Mouse (Mus musculus): ENCODE measurements around the gene Cryga. TPM values are rescaled to one million over a fixed set of nuclear protein-coding genes. Genes with fewer than 3 reads are reported as not detected.
"Not testable (repeated sequence)": the region's sequence is repeated elsewhere in the genome, so short reads cannot be mapped to it uniquely, and the experiment has no call there.

The Cryga gene
- polyA plus RNA-seq, 1 experiment from 2014 or later: not detected

DNA sequence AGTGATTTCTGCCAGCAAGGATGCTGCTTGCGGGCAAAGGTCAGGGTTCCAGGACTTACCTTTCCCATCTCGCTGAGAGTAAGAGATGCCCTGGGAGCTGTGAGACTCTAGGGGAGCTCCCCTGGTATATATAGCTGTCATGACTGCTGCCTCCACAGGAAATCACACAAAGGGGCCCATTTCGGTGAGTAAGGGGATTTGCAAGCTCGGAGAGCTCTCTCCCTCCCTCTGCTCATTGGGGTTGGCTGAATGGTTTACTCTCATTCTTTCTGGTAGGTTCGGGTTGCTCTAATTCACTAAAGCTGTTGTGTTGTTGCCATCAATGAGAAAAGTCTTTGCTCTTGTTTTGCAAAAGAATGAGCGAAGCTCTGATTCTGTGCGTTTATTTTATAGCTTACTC lies 21.0 kb downstream of the Cryga start, which contains the start of gene Crygb:
TSS of gene Crygb (minus strand) at position 101 of the 400 bp plus-strand sequence.
- Histone ChIP-seq H3K9me3 (replicated peaks) (no peaks in the 10 kb centered on the region), H3K4me3 (replicated peaks) (no peak within 1 kb of the TSS), H3K27me3 (no peaks in the 10 kb centered on the region), H3K36me3 (no peaks in the 10 kb centered on the region), H3K4me2 (no peak within 1 kb of the TSS), H3K9ac (no peak within 1 kb of the TSS), H3K4me1 (no peaks in the 10 kb centered on the region), H3K27ac (no peak within 1 kb of the TSS)
- no peak for ATAC-seq (replicated peaks; ENCODE audit: low FRiP score)
- 31% methylated on average over 7 of the region's 7 CpGs for WGBS

- H3K9ac ChIP-seq: no peak overlapping the region
- H3K27ac ChIP-seq: no peak overlapping the region
- no peaks in the 10 kb centered on the region for H3K9me3 ChIP-seq (replicated peaks)
- no peaks in the 10 kb centered on the region for H3K36me3 ChIP-seq
- H3K4me3 ChIP-seq (replicated peaks): no peak overlapping the region
- H3K27me3 ChIP-seq: no peaks in the 10 kb centered on the region
- 20% methylated on average over 5 of the region's 5 CpGs for WGBS
- no peaks in the 10 kb centered on the region for H3K4me1 ChIP-seq
- H3K4me2 ChIP-seq: no peak overlapping the region
- no peak for ATAC-seq (replicated peaks; ENCODE audit: low FRiP score)
Observed at GRCm38 (mm10) chr1:65075607-65076006, 27.6 kb downstream of the Cryga start.

- Histone ChIP-seq H3K36me3 (no peaks in the 10 kb centered on the region), H3K4me1 (no peaks in the 10 kb centered on the region), H3K4me2 (no peak within 1 kb of the TSS), H3K27me3 (no peaks in the 10 kb centered on the region), H3K9me3 (replicated peaks) (no peaks in the 10 kb centered on the region), H3K9ac (no peak within 1 kb of the TSS), H3K4me3 (replicated peaks) (no peak within 1 kb of the TSS), H3K27ac (no peak within 1 kb of the TSS)
- WGBS: 82% methylated on average over 6 of the region's 6 CpGs
- ATAC-seq (replicated peaks; ENCODE audit: low FRiP score): no peak
Observed at GRCm38 (mm10) chr1:65073589-65073988, 29.6 kb downstream of the Cryga start, which contains the start of gene Crygc. TSS of gene Crygc (minus strand) at chr1:65073689.

DNA sequence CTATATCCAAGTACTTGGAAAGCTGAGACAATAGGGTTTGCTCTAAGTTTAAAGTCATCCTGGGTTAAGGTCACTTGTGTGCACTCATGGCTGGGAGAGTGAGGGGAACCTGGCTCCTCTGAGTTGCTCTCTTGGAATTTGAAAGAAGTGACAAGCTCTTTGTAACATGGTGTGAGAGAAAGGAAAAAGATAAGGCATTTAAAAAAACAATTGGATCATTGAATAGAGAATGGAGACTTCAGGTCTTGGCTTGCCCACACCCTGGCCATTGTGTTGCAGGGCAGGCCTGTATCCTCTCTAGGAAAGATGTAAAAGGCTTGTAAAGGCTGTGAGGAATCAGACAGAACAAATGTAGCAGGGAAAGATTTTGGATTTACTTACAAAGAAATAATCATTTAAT lies 35.3 kb downstream of the Cryga start:
- Histone ChIP-seq H3K4me3 (replicated peaks) (no peak overlapping the region), H3K36me3 (no peaks in the 10 kb centered on the region), H3K9ac (no peak overlapping the region), H3K27me3 (no peaks in the 10 kb centered on the region), H3K4me1 (no peaks in the 10 kb centered on the region), H3K4me2 (no peak overlapping the region), H3K27ac (no peak overlapping the region), H3K9me3 (replicated peaks) (no peaks in the 10 kb centered on the region)
- no peak for ATAC-seq (replicated peaks; ENCODE audit: low FRiP score)

DNA sequence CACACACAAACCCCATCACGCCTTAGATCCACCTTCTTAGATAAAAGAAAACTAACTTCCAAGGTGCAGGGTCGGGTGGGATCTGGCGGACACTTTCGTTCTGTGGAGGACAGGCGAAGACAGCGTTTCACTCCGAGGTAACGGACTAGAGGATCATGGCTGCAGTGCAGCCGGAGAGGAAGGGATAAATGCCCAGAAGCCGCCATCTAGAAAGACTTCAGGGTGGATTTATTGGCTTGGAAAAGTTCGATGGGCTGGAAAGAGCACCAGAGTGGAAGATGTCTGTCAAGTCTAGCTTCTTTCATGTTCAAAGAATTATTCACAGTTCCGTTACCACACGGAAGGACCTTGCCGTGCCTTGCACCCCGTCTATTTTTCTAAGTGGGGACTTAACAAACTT lies 39.0 kb downstream of the Cryga start:
- no peaks in the 10 kb centered on the region for H3K9me3 ChIP-seq (replicated peaks)
- H3K27me3 ChIP-seq: no peaks in the 10 kb centered on the region
- no peak for ATAC-seq (replicated peaks; ENCODE audit: low FRiP score)
- no peaks in the 10 kb centered on the region for H3K4me1 ChIP-seq
- H3K4me2 ChIP-seq: no peak overlapping the region
- no peak overlapping the region for H3K4me3 ChIP-seq (replicated peaks)
- no peaks in the 10 kb centered on the region for H3K36me3 ChIP-seq
- 52% methylated on average over 15 of the region's 15 CpGs for WGBS
- H3K9ac ChIP-seq: no peak overlapping the region
- no peak overlapping the region for H3K27ac ChIP-seq

- Histone ChIP-seq H3K4me1 (no peaks in the 10 kb centered on the region), H3K27me3 (no peaks in the 10 kb centered on the region), H3K36me3 (no peaks in the 10 kb centered on the region), H3K4me2 (no peak within 1 kb of the TSS), H3K9ac (no peak within 1 kb of the TSS), H3K4me3 (replicated peaks) (no peak within 1 kb of the TSS), H3K27ac (no peak within 1 kb of the TSS), H3K9me3 (replicated peaks) (no peaks in the 10 kb centered on the region)
- no peak for ATAC-seq (replicated peaks; ENCODE audit: low FRiP score)
- 84% methylated on average over 8 of the region's 8 CpGs for WGBS
Observed at GRCm38 (mm10) chr1:65063352-65063751, 39.8 kb downstream of the Cryga start, which contains the start of gene Crygd. TSS of gene Crygd (minus strand) at chr1:65063452.

- H3K4me2 ChIP-seq: no peak overlapping the region
- no peaks in the 10 kb centered on the region for H3K9me3 ChIP-seq (replicated peaks)
- no peak overlapping the region for H3K4me3 ChIP-seq (replicated peaks)
- H3K9ac ChIP-seq: no peak overlapping the region
- no peaks in the 10 kb centered on the region for H3K27me3 ChIP-seq
- ATAC-seq (replicated peaks; ENCODE audit: low FRiP score): no peak
- H3K27ac ChIP-seq: no peak overlapping the region
- 23% methylated on average over 2 of the region's 2 CpGs for WGBS
- peaks cover 12% of the 10 kb centered on the region; the same call in 1 of the 2 replicates for H3K4me1 ChIP-seq
- H3K36me3 ChIP-seq: no peaks in the 10 kb centered on the region
Observed at GRCm38 (mm10) chr1:65052140-65052539, 51.0 kb downstream of the Cryga start.

DNA sequence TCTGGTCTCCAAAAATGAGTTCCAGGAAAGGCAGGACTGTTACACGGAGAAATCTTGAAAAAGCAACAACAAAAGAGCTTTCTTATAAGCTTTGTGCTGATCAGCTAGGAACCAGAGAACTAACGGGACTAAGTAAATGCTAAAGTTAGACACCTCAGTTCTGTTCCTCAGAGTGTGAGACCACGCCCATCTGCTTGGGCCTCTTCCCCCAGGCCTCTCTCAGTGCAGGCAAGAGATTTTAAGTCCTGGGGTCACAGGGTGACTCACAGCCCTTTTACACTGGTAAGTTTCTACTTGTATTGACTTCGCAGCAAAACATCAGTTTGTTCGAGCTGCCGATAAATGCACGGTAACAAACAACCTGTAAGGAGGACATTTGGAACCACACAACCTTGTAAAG lies 51.5 kb downstream of the Cryga start:
- Histone ChIP-seq H3K4me2 (no peak overlapping the region), H3K27ac (no peak overlapping the region), H3K4me3 (replicated peaks) (no peak overlapping the region), H3K27me3 (no peaks in the 10 kb centered on the region), H3K9ac (no peak overlapping the region), H3K9me3 (replicated peaks) (no peaks in the 10 kb centered on the region), H3K36me3 (no peaks in the 10 kb centered on the region), H3K4me1 (peaks cover 12% of the 10 kb centered on the region; the same call in 1 of the 2 replicates)
- 60% methylated on average over 7 of the region's 7 CpGs for WGBS
- ATAC-seq (replicated peaks; ENCODE audit: low FRiP score): no peak

GRCm38 (mm10) chr1:65050952-65051351 lies 52.2 kb downstream of the Cryga start, which contains the start of gene Cryge:
TSS of gene Cryge (minus strand) at chr1:65051149.
- not testable (repeated sequence) for H3K36me3 ChIP-seq; H3K27ac ChIP-seq; H3K9ac ChIP-seq; H3K9me3 ChIP-seq (replicated peaks); H3K4me3 ChIP-seq (replicated peaks); ATAC-seq (replicated peaks; ENCODE audit: low FRiP score); H3K4me2 ChIP-seq; H3K27me3 ChIP-seq
- 62% methylated on average over 12 of the region's 12 CpGs for WGBS
- peaks cover 12% of the 10 kb centered on the region; the same call in 1 of the 2 replicates for H3K4me1 ChIP-seq

Other genes with a start within 250 kb of the Cryga start
- 6.8 and 7.8 TPM in 2 replicates for gene Plekhm3, start 146.5 kb downstream of the Cryga start, polyA plus RNA-seq (2015; fragmentation: Nextera tagmentation; extraction: Ambion mirVana)
- gene Akr1cl, start 70.6 kb downstream of the Cryga start, polyA plus RNA-seq (2015; fragmentation: Nextera tagmentation; extraction: Ambion mirVana): 1.5 and 5.6 TPM in 2 replicates
- gene Cryge, start 52.2 kb downstream of the Cryga start, polyA plus RNA-seq (2015; fragmentation: Nextera tagmentation; extraction: Ambion mirVana): 0.28 TPM in 1 of 2 replicates, not detected in the other
- not detected in 2 replicates for gene Crygd, start 39.9 kb downstream of the Cryga start, polyA plus RNA-seq (2015; fragmentation: Nextera tagmentation; extraction: Ambion mirVana)
- gene Crygc, start 29.7 kb downstream of the Cryga start, polyA plus RNA-seq (2015; fragmentation: Nextera tagmentation; extraction: Ambion mirVana): not detected in 2 replicates
- gene Crygb, start 21.1 kb downstream of the Cryga start, polyA plus RNA-seq (2015; fragmentation: Nextera tagmentation; extraction: Ambion mirVana): not detected in 2 replicates
- not detected in 2 replicates for gene Gm28845, start 16.2 kb upstream of the Cryga start, polyA plus RNA-seq (2015; fragmentation: Nextera tagmentation; extraction: Ambion mirVana)
- 1.1 and 1.4 TPM in 2 replicates for gene D630023F18Rik, start 19.8 kb upstream of the Cryga start, polyA plus RNA-seq (2015; fragmentation: Nextera tagmentation; extraction: Ambion mirVana)
- gene Idh1, start 83.1 kb upstream of the Cryga start, polyA plus RNA-seq (2015; fragmentation: Nextera tagmentation; extraction: Ambion mirVana): 231 and 232 TPM in 2 replicates
- 10.5 and 13.1 TPM in 2 replicates for gene Pikfyve, start 83.3 kb upstream of the Cryga start, polyA plus RNA-seq (2015; fragmentation: Nextera tagmentation; extraction: Ambion mirVana)
- not detected in 2 replicates for gene Pth2r, start 178.7 kb upstream of the Cryga start, polyA plus RNA-seq (2015; fragmentation: Nextera tagmentation; extraction: Ambion mirVana)